Comparison of ENCODE assay signal across 8 mouse cellular contexts in the genomic region with DNA sequence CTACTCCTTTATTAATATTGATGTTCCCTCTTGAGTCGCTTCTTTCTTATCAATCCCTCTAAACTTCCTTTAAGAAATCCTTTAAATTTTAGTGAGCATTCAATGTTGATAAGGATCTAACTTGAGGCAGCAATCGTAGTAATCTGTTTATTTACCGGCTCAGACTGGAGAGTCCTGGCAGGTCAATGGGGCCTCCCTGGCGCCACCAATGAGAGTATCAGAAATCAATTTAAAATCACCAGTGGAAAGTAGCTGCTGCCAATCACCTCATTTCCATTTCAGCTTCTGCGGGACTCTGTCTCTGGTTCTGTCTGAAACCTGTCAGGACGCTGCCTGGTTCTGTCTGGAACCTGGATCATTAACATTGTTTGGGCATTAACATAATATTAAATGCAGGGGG. TPM values are rescaled to one million over a fixed set of nuclear protein-coding genes. Genes with fewer than 3 reads are reported as not detected.
DNase-seq lines count a peak whose midpoint lies in the region; ATAC-seq and TF ChIP-seq lines count a peak whose summit lies in the region.

No protein-coding gene starts in this region.

- H3K4me2 ChIP-seq in heart, embryonic 13.5 days = peak overlapping the region; percentile 84
- peak overlapping the region; percentile 74 for H3K4me2 ChIP-seq in embryonic facial prominence, embryonic 13.5 days
- H3K4me2 ChIP-seq in intestine, postnatal 0 days (replicated peaks; ENCODE audit: low read depth) = peak overlapping the region; percentile 90

- H3K36me3 ChIP-seq in heart, embryonic 13.5 days = no peaks in the 10 kb centered on the region
- no peaks in the 10 kb centered on the region for H3K36me3 ChIP-seq in embryonic facial prominence, embryonic 13.5 days
- no peaks in the 10 kb centered on the region for H3K36me3 ChIP-seq in intestine, postnatal 0 days (ENCODE audit: control insufficient read depth, insufficient read depth)
- H3K36me3 ChIP-seq in macrophage (ENCODE audit: inconsistent target) = no peaks in the 10 kb centered on the region

- peak overlapping the region; percentile 85 for H3K9ac ChIP-seq in heart, embryonic 13.5 days
- no peak overlapping the region for H3K9ac ChIP-seq in embryonic facial prominence, embryonic 13.5 days
- peak overlapping the region; percentile 56; the same call in 1 of the 2 replicates for H3K9ac ChIP-seq in intestine, postnatal 0 days (ENCODE audit: low read depth, low read length)

- WGBS in heart, embryonic 13.5 days = 12% methylated on average over 6 of the region's 6 CpGs
- 22% methylated on average over 6 of the region's 6 CpGs for WGBS in embryonic facial prominence, embryonic 13.5 days
- 8% methylated on average over 6 of the region's 6 CpGs for WGBS in intestine, postnatal 0 days
- 0% methylated on average over 6 of the region's 6 CpGs for WGBS in macrophage (ENCODE audit: missing documents)

- no peak for ATAC-seq in heart, embryonic 13.5 days (ENCODE audit: extremely low read depth, insufficient number of reproducible peaks, low FRiP score, low TSS enrichment)
- no peak for ATAC-seq in embryonic facial prominence, embryonic 13.5 days (ENCODE audit: insufficient number of reproducible peaks, insufficient read depth, low FRiP score, low TSS enrichment, low read depth)
- no peak for ATAC-seq in intestine, postnatal 0 days

- peaks cover 53% of the 10 kb centered on the region for H3K79me2 ChIP-seq in macrophage (ENCODE audit: inconsistent target)

- no peaks in the 10 kb centered on the region for H3K9me3 ChIP-seq in heart, embryonic 13.5 days
- H3K9me3 ChIP-seq in embryonic facial prominence, embryonic 13.5 days = no peaks in the 10 kb centered on the region
- H3K9me3 ChIP-seq in intestine, postnatal 0 days (ENCODE audit: control insufficient read depth) = no peaks in the 10 kb centered on the region

- peak overlapping the region; percentile 75 for H3K4me3 ChIP-seq in heart, embryonic 13.5 days
- peak overlapping the region; percentile 46 for H3K4me3 ChIP-seq in embryonic facial prominence, embryonic 13.5 days
- peak overlapping the region; percentile 63 for H3K4me3 ChIP-seq in intestine, postnatal 0 days (ENCODE audit: low read depth, low read length)
- H3K4me3 ChIP-seq in macrophage (ENCODE audit: inconsistent target) = peak overlapping the region; percentile 95

- peaks cover 24% of the 10 kb centered on the region for H3K4me1 ChIP-seq in heart, embryonic 13.5 days
- H3K4me1 ChIP-seq in embryonic facial prominence, embryonic 13.5 days = peaks cover 21% of the 10 kb centered on the region
- H3K4me1 ChIP-seq in intestine, postnatal 0 days (replicated peaks; ENCODE audit: control insufficient read depth, insufficient read depth, low read length) = no peaks in the 10 kb centered on the region

- no peak for TF ChIP-seq CTCF in intestine, postnatal 0 days (IDR thresholded peaks at IDR 0.05; ENCODE audit: low read depth)

- peak overlapping the region; percentile 83 for H3K27ac ChIP-seq in heart, embryonic 13.5 days (replicated peaks)
- no peak overlapping the region for H3K27ac ChIP-seq in embryonic facial prominence, embryonic 13.5 days
- H3K27ac ChIP-seq in intestine, postnatal 0 days (ENCODE audit: low read depth, low read length) = 0 out of 2 replicates have a peak overlapping the region, but pooled peaks have one; percentile 68
- H3K27ac ChIP-seq in macrophage = peak overlapping the region; percentile 95

- no peaks in the 10 kb centered on the region for H3K27me3 ChIP-seq in heart, embryonic 13.5 days (replicated peaks)
- H3K27me3 ChIP-seq in embryonic facial prominence, embryonic 13.5 days = 0 out of 2 replicates have a peak, but pooled peaks cover 11% of the 10 kb centered on the region
- no peaks in the 10 kb centered on the region for H3K27me3 ChIP-seq in intestine, postnatal 0 days (replicated peaks; ENCODE audit: control insufficient read depth, insufficient read depth, low read length)

- DNase-seq in heart, postnatal 4 days = no peak
- DNase-seq in adrenal gland, postnatal 25 days = no peak
- DNase-seq in right cerebral cortex, adult 2 months (ENCODE audit: low spot score in 2 of 2) = no peak
- DNase-seq in adrenal gland, adult (ENCODE audit: inconsistent age in 2 of 2, low spot score in 1 of 2) = no peak

RNA-seq across cellular contexts. Expression of gene Il15, which starts 1.5 kb away (rescaled TPM):
- polyA plus RNA-seq in heart, embryonic 13.5 days (2015; fragmentation: Nextera tagmentation; extraction: Ambion mirVana) = 20.5 and 22.8 TPM in 2 replicates
- total RNA-seq in heart, postnatal 4 days (2021) = 1 to 10 TPM; 9.0 to 10.0 TPM
- polyA plus RNA-seq in embryonic facial prominence, embryonic 13.5 days (2015; fragmentation: Nextera tagmentation; extraction: Ambion mirVana) = 1.8 and 2.6 TPM in 2 replicates
- polyA plus RNA-seq in intestine, postnatal 0 days (2015; fragmentation: Nextera tagmentation; extraction: Ambion mirVana) = 9.2 TPM in 2 replicates
- total RNA-seq in macrophage (2018; cell fraction: chromatin; rRNA removed) = 1,000 to 10,000 TPM in 1 of 26 experiments, 100 to 1,000 TPM in 21, 10 to 100 TPM in 4; 56.7 to 1,055 (median 169) TPM
- 100 to 1,000 TPM in 11 of 26 experiments, 10 to 100 TPM in 15; 38.9 to 344 (median 95.8) TPM for total RNA-seq in macrophage (2018; cell fraction: cytosol; rRNA removed)
- 1,000 to 10,000 TPM in 1 of 26 experiments, 100 to 1,000 TPM in 21, 10 to 100 TPM in 4; 54.7 to 1,190 (median 183) TPM for total RNA-seq in macrophage (2018; cell fraction: nucleus; rRNA removed)
- 27.2 to 76.9 TPM (median 28.5 TPM) in 3 replicates for polyA plus RNA-seq in macrophage (2018)
- 14.3 and 16.5 TPM in 2 replicates for total RNA-seq in adrenal gland, postnatal 25 days (2021)
